Mouse (Mus musculus): ENCODE data around the gene Clasp2. TPM values are rescaled to one million over a fixed set of nuclear protein-coding genes. Genes with fewer than 3 reads are reported as not detected.
A peak's percentile ranks its signal among the peaks of the same experiment; 100 is the strongest.
"Not testable (repeated sequence)": the region's sequence is repeated elsewhere in the genome, so short reads cannot be mapped to it uniquely, and the experiment has no call there.

Clasp2 gene
- polyA plus RNA-seq, 2 experiments: 4.7 to 8.8 TPM

- DNase-seq (ENCODE audit: low read depth in 3 of 3, low spot score in 3 of 3) (no peak), ATAC-seq (ENCODE audit: insufficient read depth) (no peak)
- H3K9ac ChIP-seq (replicated peaks): no peak overlapping the region
- no peak overlapping the region for H3K27ac ChIP-seq
- WGBS (ENCODE audit: insufficient replicate concordance): 29% methylated on average over 5 of the region's 5 CpGs
- H3K36me3 ChIP-seq (replicated peaks; ENCODE audit: control insufficient read depth, insufficient read depth, low read depth): no peaks in the 10 kb centered on the region
- 0 out of 2 replicates have a peak, but pooled peaks have one; percentile 29 for TF ChIP-seq CTCF (IDR thresholded peaks at IDR 0.05; ENCODE audit: low read depth)
- no peak for TF ChIP-seq EP300 (IDR thresholded peaks at IDR 0.05; ENCODE audit: low read depth)
- H3K27me3 ChIP-seq (ENCODE audit: control insufficient read depth, insufficient read depth, low read length): no peaks in the 10 kb centered on the region
- no peak overlapping the region for H3K4me3 ChIP-seq (ENCODE audit: insufficient read depth in 1 of 2, low read depth in 2 of 2, low read length in 2 of 2)
- H3K4me1 ChIP-seq (replicated peaks; ENCODE audit: control insufficient read depth in 2 of 2, insufficient read depth in 2 of 2, low read length in 1 of 2): no peaks in the 10 kb centered on the region
- no peak overlapping the region for H3K4me2 ChIP-seq (ENCODE audit: low read depth)
- H3K9me3 ChIP-seq (ENCODE audit: control insufficient read depth, low read length): no peaks in the 10 kb centered on the region
These were observed 42.4 kb downstream of the Clasp2 start for GRCm38 (mm10) chr9:113783674-113784073.

- not testable (repeated sequence) for H3K36me3 ChIP-seq (replicated peaks; ENCODE audit: control insufficient read depth, insufficient read depth, low read depth); ATAC-seq (ENCODE audit: insufficient read depth); H3K4me2 ChIP-seq (ENCODE audit: low read depth); DNase-seq (ENCODE audit: low read depth in 3 of 3, low spot score in 3 of 3); H3K9me3 ChIP-seq (ENCODE audit: control insufficient read depth, low read length); H3K4me3 ChIP-seq (ENCODE audit: insufficient read depth in 1 of 2, low read depth in 2 of 2, low read length in 2 of 2); H3K27ac ChIP-seq; H3K4me1 ChIP-seq (replicated peaks; ENCODE audit: control insufficient read depth in 2 of 2, insufficient read depth in 2 of 2, low read length in 1 of 2); H3K9ac ChIP-seq (replicated peaks); H3K27me3 ChIP-seq (ENCODE audit: control insufficient read depth, insufficient read depth, low read length)
- 68% methylated on average over 4 of the region's 6 CpGs for WGBS (ENCODE audit: insufficient replicate concordance)
These were observed 48.0 kb downstream of the Clasp2 start for GRCm38 (mm10) chr9:113789283-113789682.

GRCm38 (mm10) chr9:113792651-113793512, 51.6 kb downstream of the Clasp2 start:
- no peaks in the 10 kb centered on the region for H3K27me3 ChIP-seq (ENCODE audit: control insufficient read depth, insufficient read depth, low read length)
- no peak for DNase-seq (ENCODE audit: low read depth in 3 of 3, low spot score in 3 of 3)

GRCm38 (mm10) chr9:113793513-113793905, 52.2 kb downstream of the Clasp2 start:
- H3K9ac ChIP-seq (replicated peaks): 0 out of 2 replicates have a peak overlapping the region, but pooled peaks have one; percentile 10
- H3K4me2 ChIP-seq (ENCODE audit: low read depth): peak overlapping the region; percentile 59
- ATAC-seq (ENCODE audit: insufficient read depth) (no peak), DNase-seq (ENCODE audit: low read depth in 3 of 3, low spot score in 3 of 3) (no peak)
- 62% methylated on average over 3 of the region's 3 CpGs for WGBS (ENCODE audit: insufficient replicate concordance)
- no peak for TF ChIP-seq CTCF (IDR thresholded peaks at IDR 0.05; ENCODE audit: low read depth)
- no peak for TF ChIP-seq EP300 (IDR thresholded peaks at IDR 0.05; ENCODE audit: low read depth)
- no peak overlapping the region for H3K27ac ChIP-seq
- no peaks in the 10 kb centered on the region for H3K27me3 ChIP-seq (ENCODE audit: control insufficient read depth, insufficient read depth, low read length)
- H3K9me3 ChIP-seq (ENCODE audit: control insufficient read depth, low read length): no peaks in the 10 kb centered on the region
- H3K36me3 ChIP-seq (replicated peaks; ENCODE audit: control insufficient read depth, insufficient read depth, low read depth): no peaks in the 10 kb centered on the region
- H3K4me1 ChIP-seq (replicated peaks; ENCODE audit: control insufficient read depth in 2 of 2, insufficient read depth in 2 of 2, low read length in 1 of 2): peaks cover 3 to 10% of the 10 kb centered on the region in 2 experiments; a peak in 2 of 4 replicates
- H3K4me3 ChIP-seq (ENCODE audit: insufficient read depth in 1 of 2, low read depth in 2 of 2, low read length in 2 of 2): peak overlapping the region; percentile 35 to 43; a peak in 3 of 4 replicates

More at GRCm38 (mm10) chr9:113792651-113793512, 51.6 kb downstream of the Clasp2 start:
- H3K4me2 ChIP-seq (ENCODE audit: low read depth): peak overlapping the region; percentile 59
- peak; percentile 71; the same call in 1 of the 2 replicates for ATAC-seq (ENCODE audit: insufficient read depth)
- H3K4me1 ChIP-seq (replicated peaks; ENCODE audit: control insufficient read depth in 2 of 2, insufficient read depth in 2 of 2, low read length in 1 of 2): peaks cover 3 to 10% of the 10 kb centered on the region in 2 experiments; a peak in 2 of 4 replicates
- no peak overlapping the region for H3K27ac ChIP-seq
- 6% methylated on average over 17 of the region's 17 CpGs for WGBS (ENCODE audit: insufficient replicate concordance)
- H3K9ac ChIP-seq (replicated peaks): 0 out of 2 replicates have a peak overlapping the region, but pooled peaks have one; percentile 10
- no peak for TF ChIP-seq EP300 (IDR thresholded peaks at IDR 0.05; ENCODE audit: low read depth)
- H3K4me3 ChIP-seq (ENCODE audit: insufficient read depth in 1 of 2, low read depth in 2 of 2, low read length in 2 of 2): peak overlapping the region; percentile 35 to 43
- H3K9me3 ChIP-seq (ENCODE audit: control insufficient read depth, low read length): no peaks in the 10 kb centered on the region
- no peaks in the 10 kb centered on the region for H3K36me3 ChIP-seq (replicated peaks; ENCODE audit: control insufficient read depth, insufficient read depth, low read depth)

GRCm38 (mm10) chr9:113793966-113794365, 52.7 kb downstream of the Clasp2 start:
- DNase-seq (ENCODE audit: low read depth in 3 of 3, low spot score in 3 of 3) (no peak), ATAC-seq (ENCODE audit: insufficient read depth) (no peak)
- no peak overlapping the region for H3K9ac ChIP-seq (replicated peaks)
- H3K4me2 ChIP-seq (ENCODE audit: low read depth): no peak overlapping the region
- no peak overlapping the region; a peak in 1 of 4 replicates for H3K4me3 ChIP-seq (ENCODE audit: insufficient read depth in 1 of 2, low read depth in 2 of 2, low read length in 2 of 2)
- TF ChIP-seq CTCF (IDR thresholded peaks at IDR 0.05; ENCODE audit: low read depth) (no peak), EP300 (IDR thresholded peaks at IDR 0.05; ENCODE audit: low read depth) (no peak)
- H3K36me3 ChIP-seq (replicated peaks; ENCODE audit: control insufficient read depth, insufficient read depth, low read depth): no peaks in the 10 kb centered on the region
- H3K9me3 ChIP-seq (ENCODE audit: control insufficient read depth, low read length): no peaks in the 10 kb centered on the region
- H3K4me1 ChIP-seq (replicated peaks; ENCODE audit: control insufficient read depth in 2 of 2, insufficient read depth in 2 of 2, low read length in 1 of 2): peaks cover 3 to 10% of the 10 kb centered on the region in 2 experiments; a peak in 2 of 4 replicates
- H3K27me3 ChIP-seq (ENCODE audit: control insufficient read depth, insufficient read depth, low read length): no peaks in the 10 kb centered on the region
- H3K27ac ChIP-seq: no peak overlapping the region
- WGBS (ENCODE audit: insufficient replicate concordance): 75% methylated on average over 2 of the region's 2 CpGs

Measured in liver, embryonic 14.5 days (tissue).